Mouse (Mus musculus) olfactory bulb, adult 2 months (tissue): Measurements from ENCODE around the gene Pde8b.

ENCODE experiments used
- CTCF ChIP-seq: fragments of 200-500 bp; IDR thresholded peaks from 2 replicates; pipeline ENCODE4 v1.5.1; 2012; ENCODE audit warnings: low read depth, mild to moderate bottlenecking, low read length, moderate library complexity; ENCODE audit not compliant: insufficient read depth
- POLR2A ChIP-seq: fragments of 200-500 bp; IDR thresholded peaks from 2 replicates; pipeline ENCODE4 v1.6.1; 2012; ENCODE audit warnings: mild to moderate bottlenecking, low read depth, low read length, moderate library complexity; ENCODE audit not compliant: insufficient read depth

GRCm38 (mm10) chr13:95108035-95108434 lies 142.1 kb downstream of the Pde8b start:
- TF ChIP-seq POLR2A (no peak), CTCF (no peak)
